Mouse (Mus musculus): Measurements from ENCODE around the gene Dvl1.

The Dvl1 gene

DNA sequence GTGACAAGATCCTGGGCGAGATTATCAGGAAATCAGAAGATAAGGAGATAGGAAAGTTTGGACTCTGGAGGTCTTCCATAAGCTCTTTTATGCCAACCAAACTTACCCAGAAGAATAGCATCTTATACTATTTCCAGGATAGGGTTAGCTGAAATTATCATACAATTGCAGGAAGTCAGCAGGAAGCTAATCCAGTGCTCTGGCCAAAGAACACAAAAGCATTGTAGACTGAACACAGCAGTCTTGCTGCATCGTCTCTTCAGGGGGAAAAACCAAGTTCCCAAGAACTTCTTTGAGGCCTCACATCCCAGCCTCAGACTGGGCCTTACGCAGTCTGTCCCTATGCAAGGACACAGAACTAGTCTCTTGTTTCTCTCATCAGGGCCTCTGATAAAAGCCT, 36.4 kb downstream of the Dvl1 start:
- DNase-seq (ENCODE audit: low read depth) = no peak

DNA sequence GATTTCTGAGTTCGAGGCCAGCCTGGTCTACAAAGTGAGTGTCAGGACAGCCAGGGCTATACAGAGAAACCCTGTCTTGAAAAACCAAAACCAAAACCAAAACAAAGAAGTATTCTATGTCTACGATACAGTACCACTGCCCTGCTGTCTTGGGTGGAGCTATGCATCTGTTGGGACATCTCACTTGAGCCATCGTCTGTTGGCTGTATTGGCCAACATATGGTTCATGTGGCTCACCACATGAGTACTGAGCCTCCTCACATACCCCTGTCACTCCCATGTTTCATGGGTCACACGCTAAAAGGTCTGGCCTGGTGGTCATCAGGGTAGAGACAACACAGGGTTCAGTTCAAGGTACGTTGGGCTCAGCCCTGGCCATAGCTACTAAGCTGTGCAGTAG, 39.1 kb downstream of the Dvl1 start:
- no peak for DNase-seq (ENCODE audit: low read depth)

DNA sequence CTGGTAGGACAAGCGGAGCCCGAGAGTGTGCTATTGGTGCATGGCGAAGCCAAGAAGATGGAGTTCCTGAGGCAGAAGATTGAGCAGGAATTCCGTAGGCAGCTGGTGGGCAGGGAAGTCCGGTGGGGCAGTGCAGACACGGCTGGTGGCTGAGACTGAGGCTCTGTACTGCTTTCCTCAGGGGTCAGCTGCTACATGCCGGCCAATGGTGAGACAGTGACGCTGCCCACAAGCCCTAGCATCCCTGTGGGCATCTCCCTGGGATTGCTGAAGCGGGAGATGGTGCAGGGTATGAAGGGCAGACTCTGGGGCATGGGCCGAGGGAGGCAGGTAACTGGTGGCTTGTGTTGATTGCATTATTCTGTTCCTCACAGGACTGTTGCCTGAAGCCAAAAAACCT, 40.5 kb downstream of the Dvl1 start:
- no peak for DNase-seq (ENCODE audit: low read depth)

DNA sequence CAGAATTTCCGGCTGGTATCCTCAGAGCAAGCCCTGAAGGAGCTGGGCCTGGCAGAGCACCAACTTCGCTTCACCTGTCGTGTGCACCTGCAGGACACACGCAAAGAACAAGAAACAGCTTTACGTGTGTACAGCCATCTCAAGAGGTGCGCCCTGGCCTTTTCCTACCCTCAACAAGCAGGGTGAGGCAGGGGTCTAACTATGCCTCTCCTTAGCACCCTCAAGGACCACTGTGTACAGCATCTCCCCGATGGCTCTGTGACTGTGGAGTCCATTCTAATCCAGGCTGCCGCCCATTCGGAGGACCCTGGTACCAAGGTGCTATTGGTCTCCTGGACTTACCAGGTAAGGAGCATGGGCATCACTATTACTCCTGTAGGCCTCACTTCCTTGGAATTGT, 41.0 kb downstream of the Dvl1 start:
- DNase-seq (ENCODE audit: low read depth) = no peak

DNA sequence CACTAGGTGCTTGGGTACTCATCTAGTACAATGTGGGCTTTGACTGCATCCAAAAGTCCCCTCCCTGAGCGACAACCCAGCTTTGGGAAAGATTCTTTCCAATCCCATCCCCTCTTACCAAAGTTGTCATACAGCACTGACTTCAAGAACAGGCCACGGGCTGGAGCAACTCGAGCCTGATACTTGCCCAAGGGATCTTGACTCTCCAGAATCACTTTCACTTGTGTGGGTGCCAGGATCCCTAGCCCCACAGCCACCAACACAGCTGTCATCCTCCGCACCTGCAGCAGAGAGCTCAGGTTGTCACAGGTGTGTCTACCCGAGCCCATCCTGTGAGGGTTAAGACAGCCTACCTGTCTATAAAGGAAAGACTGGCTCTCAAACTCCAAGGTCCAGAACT, 42.1 kb downstream of the Dvl1 start:
- no peak for DNase-seq (ENCODE audit: low read depth)

DNA sequence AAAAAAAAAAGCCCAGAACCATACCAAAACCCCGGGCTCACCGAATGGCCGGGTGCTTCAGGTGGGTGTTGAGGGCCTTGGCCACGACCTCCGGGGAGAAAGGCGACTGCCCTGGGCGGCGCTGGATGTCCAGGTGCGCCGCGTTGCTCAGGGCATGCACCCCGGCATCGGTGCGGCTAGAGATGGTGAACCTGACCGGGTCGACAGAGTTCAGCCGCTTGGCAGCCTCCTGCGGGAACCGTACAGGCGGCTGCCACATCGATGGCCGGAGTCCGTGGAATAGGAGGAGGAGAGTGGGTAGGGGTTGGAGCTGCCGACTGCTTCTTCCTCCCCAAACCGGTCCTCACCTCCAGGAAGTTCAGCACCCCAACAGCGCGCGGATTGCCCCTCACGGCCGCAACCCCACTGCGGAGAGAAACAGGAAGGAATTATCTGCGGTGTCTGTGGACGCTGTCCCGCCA, 43.8 kb downstream of the Dvl1 start:
- no peak for DNase-seq (ENCODE audit: low read depth)

DNA sequence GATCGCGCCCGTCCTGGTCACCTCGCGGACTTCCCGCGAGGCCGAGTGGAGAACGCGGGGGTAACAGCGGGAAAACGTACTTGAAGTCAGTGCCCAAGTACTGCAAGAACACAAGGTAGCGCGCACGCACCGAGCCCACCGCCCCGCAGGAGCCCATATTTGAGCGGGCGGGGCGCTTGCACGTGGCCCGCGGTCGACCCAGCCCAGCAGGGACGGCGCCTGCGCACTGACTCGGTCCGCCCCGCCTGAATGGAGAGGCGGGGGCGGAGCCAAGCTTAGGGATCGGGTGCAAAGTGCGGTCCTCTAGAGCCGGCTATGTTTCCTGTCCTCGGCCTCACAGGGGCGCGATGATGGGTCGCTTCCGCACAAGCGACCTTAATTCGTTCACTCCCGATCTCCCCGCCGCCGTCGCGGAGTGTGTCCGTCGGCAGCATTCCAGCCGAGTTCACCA, 44.4 kb downstream of the Dvl1 start, which contains the start of the genes Pusl1 and Acap3:
Gene Pusl1, minus strand, starts transcription at position 231 of the 451 bp plus-strand sequence.
Gene Acap3, plus strand, starts transcription at position 272 of the 451 bp plus-strand sequence.
- DNase-seq (ENCODE audit: low read depth) = peak; percentile 92

DNA sequence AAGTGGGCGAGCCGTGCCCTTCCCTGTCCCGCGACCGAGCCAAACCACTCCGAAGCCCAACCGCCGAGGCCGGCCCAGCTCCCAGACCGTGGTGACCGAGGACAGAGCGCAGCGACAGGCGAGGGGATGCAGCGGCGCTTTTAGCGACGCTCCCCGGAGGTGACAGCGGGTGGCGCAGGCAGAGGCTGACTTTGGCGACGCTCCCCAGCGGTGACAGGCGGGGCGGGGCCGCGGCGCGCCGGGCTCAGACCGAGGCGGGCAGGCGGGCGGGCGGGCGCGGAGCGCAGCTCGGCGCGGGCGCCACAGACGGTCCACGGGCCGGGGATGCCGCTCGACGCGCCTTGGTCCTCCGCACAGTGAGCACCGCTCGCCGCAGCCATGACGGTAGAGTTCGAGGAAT, 44.8 kb downstream of the Dvl1 start:
- peak; percentile 60 for DNase-seq (ENCODE audit: low read depth)

DNA sequence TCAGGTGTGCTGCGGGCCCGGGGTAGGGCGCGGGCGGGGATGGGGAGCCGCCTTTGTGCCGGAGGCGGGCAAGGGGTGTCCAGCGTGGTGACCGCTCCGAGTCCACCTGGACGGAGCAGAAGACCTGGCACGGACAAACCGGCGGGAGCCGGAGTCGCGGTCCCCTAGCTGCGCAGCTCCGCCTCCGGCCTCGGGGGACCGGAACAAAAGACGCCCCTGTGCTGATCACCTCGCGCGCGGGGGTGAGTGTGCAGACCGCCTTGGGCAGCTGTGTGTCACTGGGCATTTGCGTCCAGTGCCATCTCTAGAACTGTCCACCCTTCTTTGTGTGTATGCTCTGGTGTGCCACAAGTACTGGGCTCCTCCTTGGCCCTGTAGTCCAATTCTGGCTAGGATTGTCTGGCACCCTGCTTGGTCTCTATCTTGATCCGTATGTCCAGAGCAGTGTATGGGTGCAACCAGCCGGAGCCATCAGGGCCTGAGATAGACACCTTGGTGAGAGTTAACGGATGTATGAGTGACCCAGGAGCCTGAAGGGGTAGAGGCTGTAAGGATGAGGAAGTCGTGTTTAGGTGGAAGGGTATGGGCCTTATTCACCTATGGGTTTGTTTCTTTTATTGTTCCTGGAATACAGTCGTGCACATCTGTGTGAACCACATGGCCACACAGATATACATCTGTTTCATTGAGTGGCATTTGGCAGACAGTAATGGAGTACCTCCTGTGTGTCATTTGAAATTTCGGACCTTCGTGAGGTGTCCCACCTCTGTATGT, 45.4 kb downstream of the Dvl1 start:
- DNase-seq (ENCODE audit: low read depth) = no peak

DNA sequence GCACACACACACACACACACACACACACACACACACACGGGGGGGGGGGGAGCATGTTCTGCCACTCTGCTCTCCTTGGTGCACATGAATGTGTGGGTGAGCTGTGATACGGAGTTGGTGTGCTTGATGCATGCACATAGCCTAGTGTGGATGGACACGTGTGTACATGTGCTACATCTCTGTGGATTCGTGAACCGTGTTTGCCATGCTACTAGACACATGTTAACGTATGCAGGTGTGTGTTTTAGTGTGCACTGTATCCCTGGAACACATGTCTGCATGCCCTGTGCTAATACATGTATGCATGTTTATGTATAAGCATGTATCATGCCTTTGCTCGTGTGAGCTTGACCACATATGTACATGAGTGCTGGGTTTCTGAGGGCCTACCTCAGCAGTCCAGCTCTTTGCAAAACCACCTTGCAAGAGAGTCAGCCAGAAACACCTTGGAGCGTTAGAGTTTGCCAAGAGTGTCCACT, 46.0 kb downstream of the Dvl1 start:
- DNase-seq (ENCODE audit: low read depth) = no peak

DNA sequence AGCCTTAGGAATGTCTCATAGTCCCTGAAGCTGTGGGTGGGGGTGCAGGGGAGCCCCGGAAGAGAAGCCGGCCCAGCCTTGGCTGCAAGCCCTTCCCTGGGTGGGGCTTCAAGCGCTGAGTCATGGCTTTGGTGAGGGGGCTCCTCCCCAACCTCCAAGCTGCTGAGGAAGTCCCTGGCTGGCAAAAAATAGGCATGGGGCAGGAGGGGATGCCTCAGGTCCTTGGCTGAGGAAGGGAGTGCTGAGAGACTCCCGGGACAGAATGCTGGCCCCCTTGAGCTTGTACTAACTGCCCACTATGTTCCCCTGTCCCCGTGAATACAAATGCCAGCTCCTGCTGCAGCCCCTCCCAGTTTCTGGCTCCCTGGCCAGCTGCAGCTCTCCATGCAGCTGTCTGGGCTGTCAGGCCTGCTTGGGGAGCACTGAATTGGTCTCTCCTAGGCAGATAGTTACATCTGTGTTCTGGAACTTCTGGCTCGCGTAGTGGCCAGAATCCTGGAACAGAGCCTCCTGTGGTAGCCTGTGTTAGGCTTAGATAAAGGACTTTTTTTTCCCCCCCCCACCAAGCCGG, 47.2 kb downstream of the Dvl1 start:
- DNase-seq (ENCODE audit: low read depth) = peak; percentile 61

DNA sequence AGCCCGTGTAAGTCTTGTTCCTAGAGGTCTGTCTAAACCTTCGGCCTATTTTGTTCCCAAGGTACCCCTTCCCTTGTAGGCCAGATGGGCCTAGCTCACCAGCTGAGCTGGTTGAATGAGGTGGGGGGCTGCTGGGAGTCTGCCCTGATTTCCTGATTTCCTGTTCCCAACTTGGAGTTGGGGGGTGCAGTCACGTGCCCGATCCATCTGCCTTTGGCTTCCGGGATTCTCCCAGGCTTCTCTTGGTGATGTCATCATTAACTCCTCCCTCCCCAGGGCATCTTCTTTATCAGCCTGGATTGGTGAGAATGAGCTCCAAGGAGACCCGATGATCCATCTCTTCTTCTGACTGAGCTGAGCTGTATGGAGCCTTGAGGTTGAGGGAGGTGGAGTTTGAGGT, 48.0 kb downstream of the Dvl1 start:
- no peak for DNase-seq (ENCODE audit: low read depth)

DNA sequence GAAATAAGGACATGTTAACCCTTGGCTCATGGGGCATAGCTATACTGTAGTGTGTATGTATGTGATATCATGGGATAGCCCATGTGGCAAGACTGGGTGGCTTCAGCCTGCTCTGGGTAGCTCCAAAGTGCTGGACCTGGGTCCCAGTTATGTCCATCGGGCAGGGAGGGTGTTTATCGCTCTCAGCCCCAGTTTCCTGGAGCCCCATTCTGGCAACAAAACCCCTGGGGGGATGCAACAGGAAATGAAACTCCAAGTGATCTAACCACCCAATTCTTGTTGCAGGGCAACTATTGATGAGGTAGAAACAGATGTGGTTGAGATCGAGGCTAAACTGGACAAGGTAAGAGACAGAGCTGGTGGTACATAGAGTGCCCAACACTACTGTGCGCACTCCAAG, 48.6 kb downstream of the Dvl1 start:
- no peak for DNase-seq (ENCODE audit: low read depth)

DNA sequence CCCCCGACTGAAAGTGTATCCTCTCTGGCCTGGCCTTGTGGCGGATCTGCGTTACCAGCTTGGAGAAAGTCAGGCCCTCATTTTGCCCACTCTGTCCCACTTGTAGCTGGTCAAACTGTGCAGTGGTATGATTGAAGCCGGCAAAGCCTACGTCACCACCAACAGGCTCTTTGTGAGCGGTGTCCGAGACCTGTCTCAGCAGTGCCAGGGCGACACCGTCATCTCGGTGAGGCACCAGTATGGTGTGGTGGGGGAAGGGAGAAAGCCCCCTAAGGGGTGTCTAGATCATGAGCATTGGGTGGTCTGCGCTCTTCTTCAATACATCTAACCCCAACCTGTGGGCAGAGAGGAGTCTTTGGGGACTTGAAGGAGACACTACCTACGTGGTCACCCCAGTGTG, 49.3 kb downstream of the Dvl1 start:
- no peak for DNase-seq (ENCODE audit: low read depth)

DNA sequence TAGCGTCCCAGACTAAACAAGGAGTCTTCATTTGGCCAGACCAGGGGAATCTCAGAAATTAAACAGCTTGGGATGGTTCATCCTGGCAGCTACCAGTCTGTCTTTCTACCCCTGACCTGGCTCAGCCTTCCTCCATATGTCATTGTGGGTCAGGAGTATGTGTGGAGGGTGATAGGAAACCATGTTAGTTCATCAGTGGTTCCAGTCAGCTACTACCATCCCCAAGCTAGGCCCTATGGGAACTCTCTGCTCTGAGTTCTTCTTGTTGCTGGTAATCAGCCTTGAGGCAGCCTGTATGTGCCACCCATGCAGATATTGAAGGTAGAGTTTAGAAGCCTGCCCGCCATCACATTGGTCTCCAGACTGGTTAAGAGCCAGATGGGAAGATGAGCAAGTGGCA, 51.1 kb downstream of the Dvl1 start:
- DNase-seq (ENCODE audit: low read depth) = no peak

DNA sequence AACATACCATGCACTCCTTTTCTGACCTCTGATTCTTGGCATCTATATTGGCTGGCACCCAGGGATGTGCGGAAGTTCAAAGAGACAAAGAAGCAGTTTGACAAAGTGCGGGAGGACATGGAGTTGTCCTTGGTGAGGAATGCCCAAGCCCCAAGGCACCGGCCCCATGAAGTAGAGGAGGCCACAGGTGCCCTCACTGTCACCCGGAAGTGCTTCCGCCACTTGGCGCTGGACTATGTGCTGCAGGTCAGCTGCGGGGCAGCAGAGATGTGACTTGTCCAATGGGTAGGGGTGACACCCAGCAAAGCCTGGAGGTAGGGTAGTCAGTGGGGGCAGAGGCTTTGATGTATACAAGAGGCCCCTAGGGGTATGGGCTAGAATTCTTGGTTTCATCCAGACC, 52.2 kb downstream of the Dvl1 start:
- DNase-seq (ENCODE audit: low read depth) = no peak

DNA sequence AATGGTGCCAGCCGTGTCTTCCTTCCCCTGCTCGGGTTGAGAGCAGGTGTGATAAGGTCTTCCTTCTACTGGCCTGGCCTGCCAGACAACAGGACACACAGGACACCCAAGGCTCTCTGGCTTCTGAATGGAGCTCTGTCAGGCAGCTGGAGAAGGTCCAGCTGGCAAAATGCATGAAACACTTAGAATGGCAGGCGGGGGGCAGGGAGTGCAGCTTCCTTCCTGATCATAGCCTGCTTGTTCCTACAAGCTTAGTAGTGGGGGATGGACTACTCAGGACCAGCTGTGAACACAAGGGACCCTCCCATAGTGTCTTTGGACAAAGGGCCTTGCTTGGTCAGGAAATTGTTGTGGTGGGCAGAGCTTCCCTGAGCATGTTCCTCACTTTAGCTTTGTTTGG, 54.0 kb downstream of the Dvl1 start:
- DNase-seq (ENCODE audit: low read depth) = no peak

DNA sequence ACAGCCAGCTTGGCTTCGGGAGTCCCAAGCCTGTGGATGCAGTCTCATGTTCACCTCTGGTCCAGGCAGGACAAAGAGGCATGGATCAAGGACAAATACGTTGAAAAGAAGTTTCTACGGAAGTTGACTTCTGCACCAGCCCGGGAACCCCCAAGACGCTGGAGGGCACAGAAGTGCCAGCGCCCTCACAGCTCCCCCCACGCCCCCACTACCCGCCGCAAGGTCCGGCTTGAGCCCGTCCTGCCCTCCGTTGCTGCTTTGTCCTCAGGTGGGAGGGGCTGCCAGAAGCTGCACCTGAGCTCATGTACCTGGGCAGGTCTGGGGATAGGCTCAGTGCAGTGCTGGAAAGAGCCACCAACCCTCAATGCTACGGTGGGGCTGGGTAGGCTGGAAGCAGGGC, 56.0 kb downstream of the Dvl1 start:
- DNase-seq (ENCODE audit: low read depth) = no peak

DNA sequence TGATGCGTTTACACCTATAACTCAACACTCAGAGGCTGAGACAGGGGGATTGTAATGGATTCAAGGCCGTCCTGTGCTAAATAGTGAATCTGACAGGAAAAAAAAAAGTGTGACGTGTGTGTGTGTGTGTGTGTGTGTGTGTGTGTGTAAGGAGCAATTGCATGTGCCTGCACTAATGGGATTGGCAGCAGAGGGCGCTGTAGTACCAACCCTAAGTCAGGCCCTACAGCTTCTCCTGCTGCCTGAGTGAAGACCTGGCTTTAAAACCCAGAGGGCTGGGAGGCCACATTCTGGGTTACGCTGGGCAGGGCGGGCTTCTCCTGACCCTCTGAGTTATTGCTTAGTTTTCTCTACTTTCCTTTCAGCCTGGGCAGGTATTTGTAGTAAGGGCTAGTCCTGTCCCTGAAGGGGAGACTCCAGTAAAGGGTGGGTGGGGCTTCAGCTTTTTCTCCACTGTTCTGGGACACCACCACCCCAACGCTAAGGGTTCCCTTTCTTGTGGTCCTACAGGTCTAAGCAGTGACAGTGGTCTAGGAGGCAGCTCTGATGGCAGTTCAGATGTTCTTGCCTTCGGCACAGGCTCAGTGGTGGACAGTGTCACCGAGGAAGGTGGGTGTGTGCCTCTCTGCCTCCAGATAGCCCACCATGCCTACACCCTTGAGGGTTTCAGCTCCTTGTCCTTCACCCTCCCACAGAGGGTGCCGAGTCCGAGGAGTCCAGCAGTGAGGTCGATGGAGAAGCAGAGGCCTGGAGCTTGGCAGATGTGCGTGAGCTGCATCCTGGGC, 57.3 kb downstream of the Dvl1 start:
- DNase-seq (ENCODE audit: low read depth) = no peak

DNA sequence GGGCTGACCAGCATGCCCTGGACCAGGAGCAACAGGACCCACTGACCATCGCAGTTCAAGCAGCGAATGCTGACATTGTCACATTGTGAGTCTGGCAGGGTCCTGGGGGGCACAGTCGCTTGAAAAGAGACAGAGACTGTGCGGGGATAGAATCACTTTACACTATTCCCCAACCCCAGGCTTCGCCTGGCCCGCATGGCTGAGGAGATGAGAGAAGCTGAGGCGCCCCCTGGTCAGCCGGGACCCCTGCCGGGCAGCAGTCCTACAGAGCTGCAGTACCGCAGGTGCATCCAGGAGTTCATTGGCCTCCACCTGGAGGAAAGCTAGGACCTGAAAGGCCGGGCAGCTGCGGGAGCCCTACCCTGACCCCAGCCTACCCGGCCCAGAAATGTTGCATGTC, 58.4 kb downstream of the Dvl1 start:
- DNase-seq (ENCODE audit: low read depth) = no peak

DNA sequence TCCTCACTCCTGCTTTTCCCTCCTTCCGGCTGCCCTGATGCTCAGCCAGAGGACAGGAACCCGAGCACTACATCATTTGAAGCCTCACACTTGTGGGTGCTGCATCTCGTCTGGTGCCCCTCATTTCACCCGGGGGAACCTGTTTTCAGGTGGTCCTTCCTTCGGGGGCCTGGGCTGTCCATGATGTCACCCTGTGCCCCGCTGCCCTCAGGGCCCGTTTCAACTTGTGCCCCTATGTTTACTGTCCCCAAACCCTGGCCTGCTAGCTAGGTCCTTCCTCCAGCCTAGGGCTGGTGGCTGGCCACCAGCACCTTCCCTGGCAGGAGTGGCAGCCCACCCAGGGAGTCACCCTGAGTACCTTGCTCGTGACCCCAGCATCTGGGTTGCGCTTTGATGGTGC, 58.9 kb downstream of the Dvl1 start:
- no peak for DNase-seq (ENCODE audit: low read depth)

DNA sequence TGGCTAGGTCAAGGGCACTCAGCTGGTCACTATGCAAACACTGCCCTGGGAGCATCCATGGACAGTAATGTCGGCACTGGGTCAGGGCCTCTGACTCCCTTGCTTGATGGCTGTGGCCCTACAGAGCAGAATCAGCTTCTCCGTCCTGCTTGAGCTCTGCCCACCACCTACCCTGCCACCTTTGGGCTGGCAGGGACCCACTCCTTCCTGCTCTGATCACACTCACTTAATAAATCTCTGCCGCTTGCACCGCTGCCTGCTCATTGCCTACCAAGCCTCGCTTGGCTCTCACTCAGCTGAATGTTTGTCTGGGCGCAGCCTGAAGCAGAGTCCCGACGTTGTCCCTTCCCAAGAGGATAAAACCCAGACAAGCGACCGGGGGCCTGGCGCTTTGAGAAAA, 59.8 kb downstream of the Dvl1 start:
- DNase-seq (ENCODE audit: low read depth) = no peak

DNA sequence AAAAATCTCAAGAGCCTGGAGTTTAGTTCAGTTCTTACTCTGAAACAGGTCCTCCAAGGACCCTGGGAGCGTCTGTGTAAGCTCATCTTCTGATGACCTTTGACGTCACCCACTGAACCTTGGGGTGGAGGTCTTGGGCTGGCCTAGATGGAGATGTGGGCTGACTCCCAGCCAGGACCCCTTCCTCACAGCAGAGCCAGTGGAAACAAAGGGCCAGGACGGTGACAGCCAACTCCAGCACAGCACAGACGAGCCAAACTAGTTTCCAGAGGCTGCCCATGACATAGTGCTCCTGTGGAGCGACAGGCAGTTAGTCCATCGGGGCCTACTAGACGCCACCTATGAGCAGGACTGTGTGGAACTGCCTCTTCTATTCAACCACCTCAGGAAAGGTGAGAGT, 61.1 kb downstream of the Dvl1 start:
- no peak for DNase-seq (ENCODE audit: low read depth)

Data from c-Kit-positive CD71-negative TER-119-negative erythroid progenitor cells, embryonic 14.5 days (primary cell).